Mouse (Mus musculus) left cerebral cortex, adult 2 months (tissue): ENCODE measurements around the gene Slc35b2. TPM values are rescaled to one million over a fixed set of nuclear protein-coding genes. Genes with fewer than 3 reads are reported as not detected.
A peak's percentile ranks its signal among the peaks of the same experiment; 100 is the strongest.

ENCODE experiments used
- DNase-seq, 2 experiments: peaks; one replicate each; pipeline ENCODE4 v3.0.0; 2021 to 2022; ENCODE audit warnings: low spot score in 2 of 2, mixed read lengths in 1 of 2; ENCODE audit errors: extremely low spot score in 1 of 2
- H3K27ac ChIP-seq: fragments of 200-600 bp; 2 replicates; pipeline ENCODE4 v1.8.1; 2022
- H3K4me3 ChIP-seq: fragments of 200-600 bp; 2 replicates; pipeline ENCODE4 v1.8.1; 2022
- CTCF ChIP-seq: fragments of 200-600 bp; IDR thresholded peaks from 2 replicates; pipeline ENCODE4 v1.8.1; 2022; ENCODE audit warnings: antibody characterized with exemption, mild to moderate bottlenecking, moderate library complexity
- intact Hi-C: fragments of 180-260 bp; cut with DNase I; formaldehyde crosslinking; loops from one replicate; pipeline ENCODE4 v1.15.1; 2025
- total RNA-seq, 2 experiments: library from RNA; stranded (reverse); gene quantifications; 2 replicates each; pipeline ENCODE4 v1.2.3; 2021

Slc35b2 gene
- total RNA-seq, 2 experiments from 2014 or later, result 21.5 to 26.3 TPM

- peak in 1 of 2 experiments; percentile 58 for DNase-seq
- Histone ChIP-seq H3K27ac (no peak overlapping the region; the same call in 1 of the 2 replicates), H3K4me3 (no peak overlapping the region)
- peak; percentile 93 for TF ChIP-seq CTCF
- intact Hi-C loops, result loop anchor here (5.0 kb wide), 1 partner anchor 141 kb away; no protein-coding TSS in a partner anchor
These were observed 17.9 kb downstream of the Slc35b2 start for GRCm38 (mm10) chr17:45581567-45581983.

GRCm38 (mm10) chr17:45582188-45582587, 18.5 kb downstream of the Slc35b2 start:
- intact Hi-C loops, result loop anchor here (5.0 kb wide), 1 partner anchor 140 kb away; no protein-coding TSS in a partner anchor
- no peak for DNase-seq
- no peak for TF ChIP-seq CTCF
- no peak overlapping the region for H3K4me3 ChIP-seq
- H3K27ac ChIP-seq, result no peak overlapping the region

- peak; percentile 62 for TF ChIP-seq CTCF
- no peak overlapping the region for H3K27ac ChIP-seq
- no peak for DNase-seq
- intact Hi-C loops, result loop anchor here (5.0 kb wide), 1 partner anchor 139 kb away; no protein-coding TSS in a partner anchor
- no peak overlapping the region for H3K4me3 ChIP-seq
These were observed 19.2 kb downstream of the Slc35b2 start for GRCm38 (mm10) chr17:45582715-45583355.

GRCm38 (mm10) chr17:45584096-45584896, 20.6 kb downstream of the Slc35b2 start:
- H3K4me3 ChIP-seq, result no peak overlapping the region
- no peak for TF ChIP-seq CTCF
- H3K27ac ChIP-seq, result peak overlapping the region; percentile 83
- intact Hi-C loops, result loop anchor here (2.0 to 5.0 kb wide), 3 partner anchors 43 to 138 kb away; no protein-coding TSS in a partner anchor
- DNase-seq, result peak; percentile 57 to 67

GRCm38 (mm10) chr17:45584939-45585678, 21.4 kb downstream of the Slc35b2 start:
- Histone ChIP-seq H3K27ac (peak overlapping the region; percentile 83), H3K4me3 (no peak overlapping the region)
- TF ChIP-seq CTCF, result peak; percentile 96
- intact Hi-C loops, result loop anchor here (2.0 to 5.0 kb wide), 3 partner anchors 42 to 137 kb away; no protein-coding TSS in a partner anchor
- DNase-seq, result peak; percentile 67 to 69

GRCm38 (mm10) chr17:45585725-45586448, 22.2 kb downstream of the Slc35b2 start:
- no peak for DNase-seq
- Histone ChIP-seq H3K4me3 (no peak overlapping the region), H3K27ac (peak overlapping the region; percentile 83)
- TF ChIP-seq CTCF, result no peak
- intact Hi-C loops, result loop anchor here (2.0 kb wide), 2 partner anchors 41 to 57 kb away; no protein-coding TSS in a partner anchor

- Histone ChIP-seq H3K27ac (no peak overlapping the region), H3K4me3 (no peak overlapping the region)
- intact Hi-C loops, result no loop called here
- TF ChIP-seq CTCF, result peak; percentile 41
- DNase-seq, result no peak
These were observed 22.8 kb downstream of the Slc35b2 start for GRCm38 (mm10) chr17:45586449-45586837.

GRCm38 (mm10) chr17:45588370-45588769, 24.7 kb downstream of the Slc35b2 start:
- no peak overlapping the region for H3K27ac ChIP-seq
- no peak overlapping the region for H3K4me3 ChIP-seq
- DNase-seq, result no peak
- TF ChIP-seq CTCF, result no peak
- intact Hi-C loops, result no loop called here

- no peak for DNase-seq
- intact Hi-C loops, result no loop called here
- Histone ChIP-seq H3K27ac (no peak overlapping the region), H3K4me3 (no peak overlapping the region)
- TF ChIP-seq CTCF, result no peak
These were observed 25.6 kb downstream of the Slc35b2 start for GRCm38 (mm10) chr17:45589236-45589635.

GRCm38 (mm10) chr17:45589844-45590243, 26.2 kb downstream of the Slc35b2 start:
- no peak overlapping the region for H3K4me3 ChIP-seq
- DNase-seq, result no peak
- no peak overlapping the region for H3K27ac ChIP-seq
- no peak for TF ChIP-seq CTCF
- intact Hi-C loops, result no loop called here

- no peak for DNase-seq
- intact Hi-C loops, result no loop called here
- no peak for TF ChIP-seq CTCF
- Histone ChIP-seq H3K4me3 (no peak overlapping the region), H3K27ac (no peak overlapping the region)
These were observed 26.7 kb downstream of the Slc35b2 start for GRCm38 (mm10) chr17:45590410-45590809.
